Mouse (Mus musculus): ENCODE data around the gene Gm20716. TPM values are rescaled to one million over a fixed set of nuclear protein-coding genes. Genes with fewer than 3 reads are reported as not detected.

Gm20716 gene
- total RNA-seq (2023), result 3.7 TPM

DNA sequence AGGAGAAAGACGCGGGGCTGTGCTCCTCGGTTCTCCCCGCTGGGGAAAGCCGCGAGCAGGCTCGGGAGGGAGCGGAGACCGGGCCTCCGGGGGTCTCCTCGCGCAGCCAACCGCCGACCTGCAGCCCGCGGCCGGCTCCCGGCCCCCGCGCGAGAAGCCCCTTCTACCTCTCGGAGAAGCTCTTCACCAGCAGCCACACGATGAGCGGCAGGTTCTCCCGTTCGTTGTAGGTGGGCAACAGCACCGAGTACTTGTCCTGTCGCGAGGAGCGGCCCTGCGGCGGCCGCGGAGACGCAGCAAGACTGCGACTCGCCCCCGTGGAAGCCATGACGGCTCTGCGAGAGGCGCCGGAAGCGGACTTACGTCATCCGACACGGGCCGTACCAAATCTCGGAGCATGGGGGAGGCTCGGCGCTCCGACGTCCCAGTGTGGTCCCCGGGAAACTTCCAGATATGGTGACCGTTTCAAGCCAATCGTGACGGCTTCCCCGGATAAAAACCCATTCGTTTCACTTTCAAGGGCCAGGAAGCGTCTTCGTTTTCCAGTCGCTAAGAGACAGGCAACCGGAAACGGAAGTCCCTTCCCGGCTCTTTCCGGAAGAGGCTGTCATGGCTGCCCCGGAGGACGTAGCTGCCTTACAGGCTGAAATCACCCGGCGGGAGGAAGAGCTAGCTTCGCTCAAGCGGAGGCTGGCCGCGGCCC, at the start of gene Gm20716, which contains the start of the genes Dpm1 and Mocs3:
Gene Gm20716, minus strand, starts transcription at position 339 of the 703 bp plus-strand sequence.
Gene Dpm1, minus strand, starts transcription at position 566 of the 703 bp plus-strand sequence.
Gene Mocs3, plus strand, starts transcription at position 597 of the 703 bp plus-strand sequence.

DNA sequence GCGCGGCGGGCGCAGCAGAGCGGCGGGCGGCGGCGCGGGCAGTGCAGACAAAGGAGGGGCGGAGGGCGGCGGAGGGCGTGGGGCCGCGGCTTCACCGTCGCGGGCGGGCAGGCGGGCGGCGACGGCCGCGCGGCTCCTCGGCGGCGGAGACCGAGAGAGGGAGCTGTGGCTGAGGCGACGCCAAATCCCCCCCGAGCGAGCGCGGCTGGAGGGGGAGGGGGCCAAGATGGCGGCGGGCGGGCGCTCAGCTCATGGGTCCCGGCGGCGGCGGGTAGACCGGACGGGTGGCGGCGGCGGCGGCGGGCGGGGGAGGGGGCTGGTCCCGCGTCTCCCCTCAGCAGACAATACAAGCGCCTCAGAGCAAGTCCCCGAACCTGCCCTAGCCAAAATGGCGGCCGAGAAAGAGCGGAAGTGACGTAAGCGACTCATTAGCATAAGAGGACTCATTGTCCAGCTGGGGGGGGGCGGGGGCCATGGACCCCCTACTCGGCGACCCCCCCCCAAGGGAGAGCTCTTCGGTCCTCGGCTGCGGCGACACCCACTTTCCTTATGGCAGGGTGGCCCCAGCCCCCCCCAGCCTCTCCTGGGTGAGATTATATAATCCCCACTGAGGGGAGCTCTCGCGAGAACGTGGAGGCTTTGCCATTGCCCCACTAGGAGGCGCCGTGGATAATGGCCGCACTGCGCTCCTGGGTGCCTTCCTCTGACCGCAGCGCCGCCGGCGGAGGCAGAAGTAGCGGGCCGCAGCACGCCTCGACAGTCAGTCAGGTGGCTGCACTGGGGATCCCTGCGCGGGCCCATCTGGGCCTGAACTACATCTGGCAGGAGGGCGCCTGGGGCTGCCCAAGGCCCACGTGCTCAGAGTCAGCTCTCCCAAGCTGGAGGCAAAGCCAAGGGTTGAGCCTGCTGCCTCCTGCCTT, 23.2 kb downstream of the Gm20716 start, which contains the start of gene Adnp:
Gene Adnp, minus strand, starts transcription at position 388 of the 920 bp plus-strand sequence.

Other genes starting within 250 kb of the Gm20716 start
- 3.3 TPM for gene Ripor3, start 219.7 kb downstream of the Gm20716 start, total RNA-seq (2023)
- 2.8 TPM for gene Pard6b, start 149.4 kb downstream of the Gm20716 start, total RNA-seq (2023)
- 89.1 TPM for gene Adnp, start 23.3 kb downstream of the Gm20716 start, total RNA-seq (2023)
- 121 TPM for gene Dpm1, start 227 bp upstream of the Gm20716 start, total RNA-seq (2023)
- 14.0 TPM for gene Mocs3, start 258 bp upstream of the Gm20716 start, total RNA-seq (2023)
- not detected for gene Kcng1, start 51.4 kb upstream of the Gm20716 start, total RNA-seq (2023)